Mouse (Mus musculus) MEL (cell line): ENCODE data around the gene Sarnp.

Source experiments
- CTCF ChIP-seq, 3 experiments: IDR thresholded peaks in 2 of 3; conservative IDR thresholded peaks in 1 of 3; 2 replicates each; pipeline ENCODE4 v1.5.1; 2011 to 2012; ENCODE audit warnings: low read length in 3 of 3, low read depth in 2 of 3, mild to moderate bottlenecking in 2 of 3, improper control_type of control experiment in 1 of 3, inconsistent platforms in 1 of 3, mixed read lengths in 1 of 3, moderate library complexity in 1 of 3; ENCODE audit not compliant: control insufficient read depth in 1 of 3, insufficient read depth in 1 of 3, poor library complexity in 1 of 3, severe bottlenecking in 1 of 3
- MXI1 ChIP-seq: IDR thresholded peaks from 2 replicates; pipeline ENCODE4 v1.6.1; 2011; ENCODE audit warnings: mild to moderate bottlenecking, low read depth, low read length, improper control_type of control experiment
- NRF1 ChIP-seq: IDR thresholded peaks from 2 replicates; pipeline ENCODE4 v1.6.1; 2014; ENCODE audit warnings: low read depth, mild to moderate bottlenecking, inconsistent platforms, low read length, improper control_type of control experiment, moderate library complexity; ENCODE audit not compliant: poor library complexity, insufficient read depth, severe bottlenecking
- POLR2A ChIP-seq, 2 experiments: IDR thresholded peaks; 2 replicates each; pipeline ENCODE4 v1.6.1; 2011 to 2012; ENCODE audit warnings: low read length in 2 of 2, mild to moderate bottlenecking in 2 of 2, control low read depth in 1 of 2, improper control_type of control experiment in 1 of 2, low read depth in 1 of 2, moderate library complexity in 1 of 2; ENCODE audit not compliant: control insufficient read depth in 1 of 2, insufficient read depth in 1 of 2, poor library complexity in 1 of 2
- POLR2AphosphoS2 ChIP-seq: IDR thresholded peaks from 2 replicates; pipeline ENCODE4 v1.6.1; 2011; ENCODE audit warnings: low read length, improper control_type of control experiment
- ZC3H11A ChIP-seq: IDR thresholded peaks from 2 replicates; pipeline ENCODE4 v1.6.1; 2012; ENCODE audit warnings: low read depth, mild to moderate bottlenecking, inconsistent platforms, low read length, improper control_type of control experiment

DNA sequence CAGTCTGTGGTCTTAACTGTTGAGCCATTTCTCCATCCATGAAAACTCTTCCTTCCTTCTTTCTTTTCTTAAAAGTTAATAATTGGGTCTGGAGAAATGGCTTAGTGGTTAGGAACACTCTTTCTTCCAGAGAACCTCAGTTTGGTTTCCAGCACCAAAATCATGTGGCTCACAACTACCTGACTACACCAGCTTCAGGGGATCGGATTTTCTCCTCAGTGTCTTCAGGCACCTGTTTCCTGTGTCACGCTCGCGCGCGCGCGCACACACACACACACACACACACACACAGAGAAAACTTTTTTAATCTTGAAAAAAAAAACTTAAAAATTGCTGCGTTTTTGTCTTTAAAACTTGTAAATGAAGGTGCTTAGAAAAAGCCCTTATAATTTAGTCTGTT, 6.7 kb downstream of the Sarnp start:
- no peak for TF ChIP-seq NRF1
- TF ChIP-seq CTCF (IDR thresholded peaks at IDR 0.05 in 2 of 3, conservative IDR thresholded peaks at IDR 0.05 in 1 of 3; ENCODE audit: control insufficient read depth in 1 of 3, insufficient read depth in 1 of 3, low read depth in 2 of 3, low read length in 3 of 3, poor library complexity in 1 of 3, severe bottlenecking in 1 of 3) = no peak
- 0 out of 2 replicates have a peak, but pooled peaks have one; percentile 7 for TF ChIP-seq MXI1
- no peak for TF ChIP-seq POLR2A (IDR thresholded peaks at IDR 0.05; ENCODE audit: control insufficient read depth in 1 of 2, insufficient read depth in 1 of 2, low read depth in 1 of 2, low read length in 2 of 2, poor library complexity in 1 of 2)
- TF ChIP-seq POLR2AphosphoS2 = no peak
- no peak for TF ChIP-seq ZC3H11A
